Comparison of ENCODE assay signal across 32 mouse cellular contexts in the genomic region with DNA sequence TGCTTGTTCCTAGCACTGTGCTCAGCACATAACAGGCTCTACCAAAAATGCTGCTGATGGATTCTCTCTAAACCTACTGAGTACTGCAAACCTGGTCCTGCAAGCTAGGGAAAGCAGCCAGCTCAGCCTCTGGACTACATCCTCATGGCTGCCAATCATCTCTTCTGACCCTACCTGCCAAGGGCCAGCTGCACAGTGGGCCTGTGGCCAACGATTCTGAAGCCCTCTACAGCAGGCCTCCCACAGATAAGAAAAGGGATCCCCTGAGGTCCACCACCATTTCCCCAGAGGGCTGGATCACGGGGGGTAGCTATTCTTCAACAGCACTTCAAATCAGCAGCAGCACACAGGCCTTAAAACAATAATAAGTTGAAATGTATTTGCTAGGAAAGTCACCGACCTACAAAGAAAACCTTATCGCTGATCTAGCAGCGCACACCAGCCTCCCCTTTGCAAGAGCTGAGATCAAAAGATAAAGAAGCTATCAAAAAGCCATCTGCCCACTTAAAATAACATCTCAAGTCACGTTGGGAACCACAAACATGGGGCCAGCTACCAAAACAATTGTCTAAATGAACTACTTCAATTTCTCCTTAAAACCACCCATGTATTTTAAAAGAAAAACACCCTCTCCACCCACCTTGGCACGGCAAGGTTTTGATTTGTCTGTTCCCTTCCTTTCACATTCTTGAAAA. TPM values are rescaled to one million over a fixed set of nuclear protein-coding genes. Genes with fewer than 3 reads are reported as not detected.
DNase-seq lines count a peak whose midpoint lies in the region; ATAC-seq and TF ChIP-seq lines count a peak whose summit lies in the region.
"Had no signal": no experiment of that assay in that cellular context is flagged by ENCODE, and none has a peak within 500 bp of the region (broad histone marks: within the 10 kb centered on the region; RNA-seq: fewer than 3 reads in every experiment).

No protein-coding gene starts in this region.

- TF ChIP-seq EP300 in liver, postnatal 0 days (IDR thresholded peaks at IDR 0.05; ENCODE audit: low read depth): no peak

- no peak overlapping the region for H3K4me2 ChIP-seq in liver, postnatal 0 days (ENCODE audit: low read depth, low read length)
- H3K4me2 ChIP-seq: embryonic facial prominence, embryonic 13.5 days; forebrain, embryonic 12.5 days; hindbrain, embryonic 13.5 days; limb, embryonic 13.5 days; liver, embryonic 12.5 days; midbrain, embryonic 12.5 days had no signal

- H3K9me3 ChIP-seq in liver, postnatal 0 days (ENCODE audit: low read length): no peaks in the 10 kb centered on the region
- H3K9me3 ChIP-seq: embryonic facial prominence, embryonic 13.5 days; forebrain, embryonic 12.5 days; hindbrain, embryonic 13.5 days; limb, embryonic 13.5 days; liver, embryonic 12.5 days; midbrain, embryonic 12.5 days had no signal

- DNase-seq in cerebellum, adult 9-10 months: peak; percentile 15
- peak; percentile 18 for DNase-seq in left cerebral cortex, postnatal 4 days
- DNase-seq in left cerebral cortex, adult 9 months (ENCODE audit: low spot score in 2 of 2): no peak
- no peak for DNase-seq in layer of hippocampus, adult 8-10 months (ENCODE audit: low spot score in 2 of 2)
- no peak for DNase-seq in liver, postnatal 0 days
- DNase-seq: adrenal gland, adult 8-10 months; embryo, embryonic 11 days; gastrocnemius, postnatal 36 days; kidney, adult 8-10 months; kidney, postnatal 10 days; layer of hippocampus, postnatal 36 days; lung, adult 2 months; lung, postnatal 14 days; thymus, postnatal 4 days had no signal

- H3K36me3 ChIP-seq in liver, postnatal 0 days (replicated peaks; ENCODE audit: insufficient read depth, low read length): no peaks in the 10 kb centered on the region
- H3K36me3 ChIP-seq: embryonic facial prominence, embryonic 13.5 days; forebrain, embryonic 12.5 days; hindbrain, embryonic 13.5 days; limb, embryonic 13.5 days; liver, embryonic 12.5 days; midbrain, embryonic 12.5 days had no signal

- 46% methylated on average over 7 of the region's 7 CpGs for WGBS in liver, postnatal 0 days (ENCODE audit: insufficient replicate concordance)

- H3K4me1 ChIP-seq in liver, postnatal 0 days (ENCODE audit: insufficient read depth): peaks cover 16% of the 10 kb centered on the region

- H3K9ac ChIP-seq in liver, postnatal 0 days (replicated peaks): no peak overlapping the region
- H3K9ac ChIP-seq: embryonic facial prominence, embryonic 13.5 days; forebrain, embryonic 12.5 days; hindbrain, embryonic 13.5 days; limb, embryonic 13.5 days; liver, embryonic 12.5 days; midbrain, embryonic 12.5 days had no signal

- TF ChIP-seq CTCF in liver, postnatal 0 days (IDR thresholded peaks at IDR 0.05; ENCODE audit: low read depth): no peak

- H3K27me3 ChIP-seq in liver, postnatal 0 days (ENCODE audit: insufficient read depth, low read length): no peaks in the 10 kb centered on the region
- H3K27me3 ChIP-seq: embryonic facial prominence, embryonic 13.5 days; forebrain, embryonic 12.5 days; hindbrain, embryonic 13.5 days; limb, embryonic 13.5 days; liver, embryonic 12.5 days; midbrain, embryonic 12.5 days had no signal

- intact Hi-C loops in left cerebral cortex, postnatal 4 days (cut with DNase I): loop anchor here (10.0 kb wide), 1 partner anchor 96 kb away; no protein-coding TSS in a partner anchor

- no peak overlapping the region for H3K4me3 ChIP-seq in liver, postnatal 0 days (ENCODE audit: low read depth, low read length)
- H3K4me3 ChIP-seq: embryonic facial prominence, embryonic 13.5 days; erythroblast, embryonic 14.5 days; forebrain, embryonic 12.5 days; hindbrain, embryonic 13.5 days; layer of hippocampus, adult 2 months; limb, embryonic 13.5 days; liver, embryonic 12.5 days; midbrain, embryonic 12.5 days had no signal

- ATAC-seq in cerebellum, adult (ENCODE audit: insufficient number of reproducible peaks, low FRiP score, low TSS enrichment): no peak
- peak; percentile 6 for ATAC-seq in CD4-positive, CD25-positive, alpha-beta regulatory T cell, adult 4 months
- ATAC-seq in activated CD4-positive, CD25-positive, alpha-beta regulatory T cell, adult 4 months: peak; percentile 9
- ATAC-seq in liver, postnatal 0 days: no peak
- ATAC-seq: liver, embryonic 12.5 days had no signal

- H3K27ac ChIP-seq in liver, postnatal 0 days (ENCODE audit: low read depth): no peak overlapping the region
- H3K27ac ChIP-seq: embryonic facial prominence, embryonic 13.5 days; forebrain, embryonic 12.5 days; hindbrain, embryonic 13.5 days; layer of hippocampus, adult 2 months; limb, embryonic 13.5 days; liver, embryonic 12.5 days; midbrain, embryonic 12.5 days had no signal

RNA-seq across cellular contexts. Expression of a gene that starts 2.8 kb away (rescaled TPM):
- total RNA-seq in left cerebral cortex, postnatal 4 days (2021): under 1 TPM in 1 of 2 experiments, not detected in 1; 0.26 TPM
- polyA plus RNA-seq in CD4-positive, CD25-positive, alpha-beta regulatory T cell, adult 4 months (2017; shearing (Covaris generic)): 10 to 100 TPM; 48.7 to 55.3 TPM
- 10 to 100 TPM; 31.5 to 37.6 TPM for polyA plus RNA-seq in activated CD4-positive, CD25-positive, alpha-beta regulatory T cell, adult 4 months (2017; shearing (Covaris generic))
- total RNA-seq in layer of hippocampus, adult 8-10 months (2022): under 1 TPM in 1 of 4 experiments, not detected in 3; 0.09 TPM
- not detected in 2 replicates for polyA plus RNA-seq in liver, postnatal 0 days (2015; fragmentation: Nextera tagmentation; extraction: Ambion mirVana)
- total RNA-seq: adrenal gland, adult 8-10 months; heart, adult 8-10 months; left cerebral cortex, postnatal 14 days; monocyte, adult 5-6 weeks had no signal
- polyA plus RNA-seq: embryonic facial prominence, embryonic 13.5 days; erythroblast, embryonic 14.5 days; neural tube, embryonic 11.5 days had no signal

RNA-seq across cellular contexts. Expression of a gene that starts 3.5 kb away (rescaled TPM):
- 10 to 100 TPM in 1 of 2 experiments, 1 to 10 TPM in 1; 9.2 to 10.0 TPM for total RNA-seq in left cerebral cortex, postnatal 4 days (2021)
- 1 to 10 TPM; 3.4 to 9.2 TPM for polyA plus RNA-seq in CD4-positive, CD25-positive, alpha-beta regulatory T cell, adult 4 months (2017; shearing (Covaris generic))
- 1 to 10 TPM; 4.4 to 6.5 TPM for polyA plus RNA-seq in activated CD4-positive, CD25-positive, alpha-beta regulatory T cell, adult 4 months (2017; shearing (Covaris generic))
- total RNA-seq in layer of hippocampus, adult 8-10 months (2022): 10 to 100 TPM; 16.1 to 20.2 (median 17.2) TPM
- polyA plus RNA-seq in liver, postnatal 0 days (2015; fragmentation: Nextera tagmentation; extraction: Ambion mirVana): 0.26 and 0.35 TPM in 2 replicates
- total RNA-seq: monocyte, adult 5-6 weeks had no signal

RNA-seq across cellular contexts. Expression of a gene that starts 34.7 kb away (rescaled TPM):
- total RNA-seq in left cerebral cortex, postnatal 4 days (2021): 10 to 100 TPM; 24.8 to 26.3 TPM
- 10 to 100 TPM; 14.0 to 27.4 TPM for polyA plus RNA-seq in CD4-positive, CD25-positive, alpha-beta regulatory T cell, adult 4 months (2017; shearing (Covaris generic))
- polyA plus RNA-seq in activated CD4-positive, CD25-positive, alpha-beta regulatory T cell, adult 4 months (2017; shearing (Covaris generic)): 1 to 10 TPM; 7.3 to 9.1 TPM
- 10 to 100 TPM; 20.7 to 25.7 (median 23.1) TPM for total RNA-seq in layer of hippocampus, adult 8-10 months (2022)
- polyA plus RNA-seq in liver, postnatal 0 days (2015; fragmentation: Nextera tagmentation; extraction: Ambion mirVana): 9.9 and 10.5 TPM in 2 replicates

RNA-seq across cellular contexts. Expression of a gene that starts 36.3 kb away (rescaled TPM):
- under 1 TPM in 1 of 2 experiments, not detected in 1; 0.22 TPM for total RNA-seq in left cerebral cortex, postnatal 4 days (2021)
- polyA plus RNA-seq in CD4-positive, CD25-positive, alpha-beta regulatory T cell, adult 4 months (2017; shearing (Covaris generic)): not detected
- polyA plus RNA-seq in activated CD4-positive, CD25-positive, alpha-beta regulatory T cell, adult 4 months (2017; shearing (Covaris generic)): not detected
- total RNA-seq in layer of hippocampus, adult 8-10 months (2022): under 1 TPM in 1 of 4 experiments, not detected in 3; 0.34 TPM
- 0.05 and 0.07 TPM in 2 replicates for polyA plus RNA-seq in liver, postnatal 0 days (2015; fragmentation: Nextera tagmentation; extraction: Ambion mirVana)
- total RNA-seq: adrenal gland, adult 8-10 months; gastrocnemius, adult 18-20 months; gastrocnemius, postnatal 36 days; heart, adult 8-10 months; layer of hippocampus, postnatal 36 days had no signal
- polyA plus RNA-seq: embryonic facial prominence, embryonic 13.5 days; erythroblast, embryonic 14.5 days; forebrain, embryonic 12.5 days; heart, embryonic 16.5 days; hindbrain, embryonic 13.5 days; intestine, embryonic 14.5 days; midbrain, embryonic 12.5 days; neural tube, embryonic 11.5 days had no signal

Comparison
In these comparisons a context has a peak if more than half of its experiments do, and no peak if none do; other contexts are left out.
1. DNase-seq: peak in cerebellum, adult 9-10 months (single experiment) and left cerebral cortex, postnatal 4 days (single experiment); none in left cerebral cortex, adult 9 months (0 of 2), layer of hippocampus, adult 8-10 months (0 of 2) and liver, postnatal 0 days (single experiment).
2. ATAC-seq: peak in CD4-positive, CD25-positive, alpha-beta regulatory T cell, adult 4 months (single experiment) and activated CD4-positive, CD25-positive, alpha-beta regulatory T cell, adult 4 months (single experiment); none in cerebellum, adult (single experiment) and liver, postnatal 0 days (single experiment).
3. RNA of a gene that starts 2.8 kb away (polyA plus RNA-seq): 48.7 to 55.3 TPM in CD4-positive, CD25-positive, alpha-beta regulatory T cell, adult 4 months and 31.5 to 37.6 TPM in activated CD4-positive, CD25-positive, alpha-beta regulatory T cell, adult 4 months; not detected in liver, postnatal 0 days; every median in the first group is over 10 times any median in the second.